Mouse (Mus musculus) brain, embryonic 14.5 days (tissue): ENCODE results near the gene Olfr1441. TPM values are rescaled to one million over a fixed set of nuclear protein-coding genes. Genes with fewer than 3 reads are reported as not detected.

Experiments used
- DNase-seq: peaks from one replicate; pipeline ENCODE4 v3.0.0-alpha.2; 2011; ENCODE audit warnings: low read depth
- CTCF ChIP-seq: fragments of 200-500 bp; IDR thresholded peaks from 2 replicates; pipeline ENCODE4 v1.5.1; 2012; ENCODE audit warnings: inconsistent platforms, mild to moderate bottlenecking, moderate library complexity, borderline replicate concordance; ENCODE audit not compliant: insufficient read depth, insufficient read length; ENCODE audit errors: extremely low read depth
- POLR2A ChIP-seq: fragments of 200-500 bp; IDR thresholded peaks from 2 replicates; pipeline ENCODE4 v1.6.1; 2012; ENCODE audit warnings: mild to moderate bottlenecking, inconsistent platforms, borderline replicate concordance; ENCODE audit not compliant: poor library complexity, insufficient read depth, insufficient read length, severe bottlenecking; ENCODE audit errors: extremely low read depth
- polyA plus RNA-seq: library from polyadenylated mRNA; depleted of rRNA; stranded (reverse); fragments of >200 nt; gene quantifications from 2 replicates; pipeline ENCODE4 v1.2.3, GENCODE M21; 2012; rRNA removed

Olfr1441 gene
- polyA plus RNA-seq, 1 experiment, result not detected

GRCm38 (mm10) chr19:12467436-12467835, 50.2 kb downstream of the Olfr1441 start:
- peak; percentile 47 for DNase-seq
- TF ChIP-seq POLR2A (no peak), CTCF (peak; percentile 51; the same call in 1 of the 2 replicates)

- no peak for DNase-seq
- no peak for TF ChIP-seq POLR2A
- no peak for TF ChIP-seq CTCF
These were observed 54.6 kb downstream of the Olfr1441 start for GRCm38 (mm10) chr19:12471866-12472265.

DNA sequence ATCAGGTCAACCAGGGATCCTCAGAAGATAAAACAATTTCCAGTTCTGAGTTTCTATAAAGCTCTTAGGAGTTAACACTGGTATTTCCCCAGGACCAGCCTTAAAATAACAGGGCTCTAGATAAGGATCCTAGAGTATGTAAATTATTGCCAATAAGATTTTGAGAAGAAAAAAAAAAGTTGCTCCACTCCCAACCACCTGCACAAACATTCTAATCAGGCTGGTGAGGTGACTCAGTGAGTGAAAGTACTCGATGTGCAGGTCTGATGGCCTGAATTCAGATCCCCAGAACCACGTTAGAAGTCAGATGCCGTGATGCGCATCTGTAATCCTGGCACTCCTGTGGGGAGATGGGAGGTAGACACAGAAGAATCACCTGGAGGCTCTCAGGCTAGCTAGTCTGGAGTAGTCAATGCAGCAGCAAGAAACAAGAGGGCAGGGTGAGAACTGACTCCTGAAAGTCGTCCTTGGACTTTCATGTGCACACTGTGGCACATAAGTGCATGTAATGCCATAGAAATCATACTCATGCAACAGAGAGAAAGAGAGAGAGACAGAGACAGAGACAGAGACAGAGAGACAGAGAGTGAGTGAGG, 55.2 kb downstream of the Olfr1441 start:
- TF ChIP-seq POLR2A (no peak), CTCF (no peak)
- DNase-seq, result no peak

Other genes starting within 250 kb of the Olfr1441 start
- not detected in 2 replicates for gene Olfr1555-ps1, start 247.3 kb upstream of the Olfr1441 start, polyA plus RNA-seq
- gene Olfr1431, start 216.8 kb upstream of the Olfr1441 start, polyA plus RNA-seq, result not detected in 2 replicates
- gene Olfr1432, start 184.8 kb upstream of the Olfr1441 start, polyA plus RNA-seq, result not detected in 2 replicates
- not detected in 2 replicates for gene Olfr262, start 175.8 kb upstream of the Olfr1441 start, polyA plus RNA-seq
- gene Olfr235, start 156.4 kb upstream of the Olfr1441 start, polyA plus RNA-seq, result not detected in 2 replicates
- gene Olfr1434, start 137.6 kb upstream of the Olfr1441 start, polyA plus RNA-seq, result not detected in 2 replicates
- not detected in 2 replicates for gene Olfr1436, start 118.3 kb upstream of the Olfr1441 start, polyA plus RNA-seq
- not detected in 2 replicates for gene Olfr1437, start 92.3 kb upstream of the Olfr1441 start, polyA plus RNA-seq
- not detected in 2 replicates for gene Olfr1438-ps1, start 81.5 kb upstream of the Olfr1441 start, polyA plus RNA-seq
- not detected in 2 replicates for gene Olfr1440, start 30.2 kb upstream of the Olfr1441 start, polyA plus RNA-seq
- not detected in 2 replicates for gene Pfpl, start 10.5 kb downstream of the Olfr1441 start, polyA plus RNA-seq
- gene Mpeg1, start 43.3 kb downstream of the Olfr1441 start, polyA plus RNA-seq, result 1.9 and 2.8 TPM in 2 replicates
- 23.5 and 50.1 TPM in 2 replicates for gene Dtx4, start 84.0 kb downstream of the Olfr1441 start, polyA plus RNA-seq
- gene Fam111a, start 128.3 kb downstream of the Olfr1441 start, polyA plus RNA-seq, result 5.0 and 6.4 TPM in 2 replicates
- gene Gm4952, start 182.5 kb downstream of the Olfr1441 start, polyA plus RNA-seq, result 0.06 and 0.07 TPM in 2 replicates
- not detected in 2 replicates for gene Glyat, start 215.9 kb downstream of the Olfr1441 start, polyA plus RNA-seq